Mouse (Mus musculus) liver, adult 2 months (tissue): ENCODE data around the gene Cdk12. TPM values are rescaled to one million over a fixed set of nuclear protein-coding genes. Genes with fewer than 3 reads are reported as not detected.

Experiments
- DNase-seq: peaks from one replicate; pipeline ENCODE4 v3.0.0-alpha.2; 2011; ENCODE audit warnings: low read depth, low spot score; ENCODE audit errors: extremely low read depth
- H3K27ac ChIP-seq: fragments of 200-500 bp; replicated peaks from 2 replicates; pipeline ENCODE4 v1.5.1; 2012; ENCODE audit warnings: low read depth, mild to moderate bottlenecking, control low read depth, inconsistent platforms, low read length; ENCODE audit not compliant: insufficient read depth
- H3K27me3 ChIP-seq: fragments of 200-500 bp; 2 replicates; pipeline ENCODE4 v1.6.1; 2012; ENCODE audit warnings: mild to moderate bottlenecking, moderate library complexity, low read length, inconsistent platforms; ENCODE audit not compliant: control insufficient read depth, insufficient read depth
- H3K36me3 ChIP-seq: fragments of 200-500 bp; 2 replicates; pipeline ENCODE4 v1.6.1; 2012; ENCODE audit warnings: low read length, inconsistent platforms; ENCODE audit not compliant: control insufficient read depth, insufficient read depth
- H3K4me1 ChIP-seq: fragments of 200-500 bp; 2 replicates; pipeline ENCODE4 v1.6.1; 2011; ENCODE audit warnings: low read length; ENCODE audit not compliant: control insufficient read depth, insufficient read depth
- H3K4me3 ChIP-seq: fragments of 200-500 bp; 2 replicates; pipeline ENCODE4 v1.5.1; 2011; ENCODE audit warnings: low read depth, mild to moderate bottlenecking, control low read depth, low read length, moderate library complexity; ENCODE audit not compliant: insufficient read depth
- H3K79me2 ChIP-seq: fragments of 200-500 bp; 2 replicates; pipeline ENCODE4 v1.6.1; 2012; ENCODE audit warnings: inconsistent platforms, mild to moderate bottlenecking, low read length, moderate library complexity; ENCODE audit not compliant: control insufficient read depth, insufficient read depth
- H3K9ac ChIP-seq: fragments of 200-500 bp; 2 replicates; pipeline ENCODE4 v1.6.1; 2012; ENCODE audit warnings: low read depth, mild to moderate bottlenecking, control low read depth, inconsistent platforms, low read length
- CTCF ChIP-seq: fragments of 200-500 bp; IDR thresholded peaks from 2 replicates; pipeline ENCODE4 v1.5.1; 2011; ENCODE audit warnings: low read depth, low read length, control low read depth
- POLR2A ChIP-seq: fragments of 200-500 bp; IDR thresholded peaks from 2 replicates; pipeline ENCODE4 v1.6.1; 2011; ENCODE audit warnings: low read length, control low read depth; ENCODE audit not compliant: insufficient read depth; ENCODE audit errors: extremely low read depth
- WGBS: fragments of 180-500 bp; shearing (Covaris S2); methylation state at CpG from one replicate; pipeline ENCODE4 v1.1.7; 2018; 5-methylcytosine and 5-hydroxymethylcytosine counted together
- polyA plus RNA-seq: library from polyadenylated mRNA; depleted of rRNA; stranded (reverse); fragments of >200 nt; gene quantifications from 2 replicates; pipeline ENCODE4 v1.2.3, GENCODE M21; 2012
- total RNA-seq: library from RNA; depleted of rRNA; stranded (reverse); fragments of >200 nt; gene quantifications from 2 replicates; pipeline ENCODE4 v1.2.3, GENCODE M21; 2014

Gene Cdk12
- total and polyA plus RNA-seq, 2 experiments: 7.9 to 19.5 TPM

DNA sequence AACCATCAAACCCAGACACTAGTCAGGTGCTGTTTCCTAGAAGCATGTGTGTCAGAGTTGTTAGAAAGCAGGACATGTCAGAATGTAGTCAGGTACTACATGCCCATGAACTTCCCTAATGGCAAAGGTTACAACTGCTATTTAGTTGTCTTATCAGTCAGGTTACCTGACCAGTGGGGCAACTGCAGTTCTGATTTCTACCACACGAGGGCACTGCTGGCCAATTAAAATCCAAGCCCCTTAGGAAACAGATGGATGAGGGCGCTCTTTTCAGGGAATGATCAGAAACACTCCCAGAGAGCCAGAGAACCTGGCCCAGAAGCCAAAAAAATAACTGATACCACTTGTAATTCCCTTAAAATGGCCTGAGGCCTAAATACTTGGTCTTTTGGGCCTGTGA lies 62.2 kb downstream of the Cdk12 start:
- 11% methylated on average over 2 of the region's 2 CpGs for WGBS
- Histone ChIP-seq H3K4me3 (no peak overlapping the region), H3K27ac (no peak overlapping the region), H3K9ac (no peak overlapping the region), H3K79me2 (no peaks in the 10 kb centered on the region), H3K27me3 (no peaks in the 10 kb centered on the region), H3K4me1 (no peaks in the 10 kb centered on the region), H3K36me3 (peaks cover 54% of the 10 kb centered on the region)
- TF ChIP-seq POLR2A (no peak), CTCF (peak; percentile 65)
- DNase-seq: peak; percentile 64

DNA sequence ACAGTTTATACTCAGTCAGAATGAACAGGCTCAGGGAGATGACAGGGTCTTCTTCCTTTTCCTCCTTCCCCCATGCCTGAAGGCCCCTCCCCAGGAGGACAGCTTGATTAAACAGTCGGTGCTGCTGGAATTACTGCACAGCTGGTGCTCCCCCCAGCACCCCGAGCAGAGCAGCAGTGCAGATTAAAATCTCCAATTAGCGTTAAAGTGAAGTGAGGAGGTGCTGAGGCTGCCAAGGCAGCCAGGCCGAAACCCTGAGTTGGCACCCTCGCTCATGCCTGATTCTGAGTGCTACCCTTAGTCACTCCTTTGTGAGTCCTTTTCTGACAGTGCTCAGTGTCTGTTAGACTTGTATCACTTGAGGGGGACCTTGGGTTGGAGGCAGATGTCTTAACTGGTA lies 63.0 kb downstream of the Cdk12 start:
- peaks cover 61% of the 10 kb centered on the region for H3K36me3 ChIP-seq
- no peaks in the 10 kb centered on the region for H3K4me1 ChIP-seq
- 84% methylated on average over 5 of the region's 5 CpGs for WGBS
- H3K27me3 ChIP-seq: no peaks in the 10 kb centered on the region
- no peaks in the 10 kb centered on the region for H3K79me2 ChIP-seq
- no peak overlapping the region for H3K9ac ChIP-seq
- no peak for DNase-seq
- H3K4me3 ChIP-seq: no peak overlapping the region
- no peak overlapping the region for H3K27ac ChIP-seq
- TF ChIP-seq CTCF: no peak
- TF ChIP-seq POLR2A: no peak

DNA sequence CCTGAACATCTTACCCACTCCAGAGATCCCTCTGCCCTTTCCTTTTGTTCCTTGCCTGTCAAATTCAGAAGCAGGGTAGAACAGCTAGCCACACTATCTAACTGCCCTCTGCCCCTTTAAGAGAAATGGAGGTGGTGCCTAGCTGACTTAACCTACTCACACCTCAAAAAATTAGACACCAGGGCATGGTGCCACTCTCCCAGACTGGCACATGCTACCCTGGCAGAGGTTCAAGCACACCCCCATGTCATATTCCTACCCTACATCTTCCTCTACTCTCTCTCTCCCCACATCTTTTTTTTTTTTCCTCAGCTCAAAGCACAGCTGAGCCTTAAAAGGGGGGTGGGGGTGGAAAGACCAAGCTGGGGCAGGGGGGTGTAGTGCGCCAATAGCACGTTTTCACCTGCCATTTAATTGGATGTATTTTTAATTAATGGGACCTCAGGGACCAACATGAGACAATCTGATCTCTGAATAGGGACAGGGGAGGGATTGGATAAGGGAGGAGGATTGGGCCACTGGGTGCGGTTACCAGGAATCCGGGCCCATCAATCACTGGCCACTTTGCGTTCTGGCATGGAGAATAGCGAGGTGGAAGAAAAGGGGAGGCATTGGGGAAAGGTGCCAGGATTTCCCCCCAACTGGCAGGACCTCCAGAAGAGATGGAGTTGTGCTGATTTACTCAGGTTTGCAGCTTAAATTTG lies 64.0 kb downstream of the Cdk12 start:
- TF ChIP-seq CTCF (no peak), POLR2A (no peak)
- Histone ChIP-seq H3K79me2 (no peaks in the 10 kb centered on the region), H3K9ac (no peak overlapping the region), H3K36me3 (peaks cover 63% of the 10 kb centered on the region), H3K4me3 (no peak overlapping the region), H3K27ac (no peak overlapping the region), H3K27me3 (no peaks in the 10 kb centered on the region), H3K4me1 (no peaks in the 10 kb centered on the region)
- WGBS: 95% methylated on average over 6 of the region's 6 CpGs
- DNase-seq: no peak

DNA sequence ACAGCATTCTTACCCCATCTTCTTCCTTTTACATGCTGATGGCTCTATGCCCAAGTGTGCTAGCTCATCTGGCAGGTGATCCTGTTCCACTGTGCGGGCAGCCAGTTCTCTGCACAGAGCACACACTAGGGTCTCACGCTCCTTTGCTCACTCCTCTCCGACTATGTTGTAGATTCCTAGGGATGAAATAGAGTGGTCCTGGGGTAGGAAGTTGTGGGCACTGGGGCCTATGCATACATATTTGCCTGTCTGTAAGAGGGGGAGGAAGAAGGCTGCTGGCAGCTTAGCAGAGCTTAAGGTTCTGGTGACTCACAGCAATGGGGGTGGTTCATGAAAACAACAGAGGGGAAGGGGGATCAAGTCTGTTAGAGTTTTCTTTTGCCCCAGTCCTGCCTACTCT lies 67.2 kb downstream of the Cdk12 start:
- TF ChIP-seq POLR2A: no peak
- TF ChIP-seq CTCF: no peak
- peaks cover 75% of the 10 kb centered on the region for H3K36me3 ChIP-seq

DNA sequence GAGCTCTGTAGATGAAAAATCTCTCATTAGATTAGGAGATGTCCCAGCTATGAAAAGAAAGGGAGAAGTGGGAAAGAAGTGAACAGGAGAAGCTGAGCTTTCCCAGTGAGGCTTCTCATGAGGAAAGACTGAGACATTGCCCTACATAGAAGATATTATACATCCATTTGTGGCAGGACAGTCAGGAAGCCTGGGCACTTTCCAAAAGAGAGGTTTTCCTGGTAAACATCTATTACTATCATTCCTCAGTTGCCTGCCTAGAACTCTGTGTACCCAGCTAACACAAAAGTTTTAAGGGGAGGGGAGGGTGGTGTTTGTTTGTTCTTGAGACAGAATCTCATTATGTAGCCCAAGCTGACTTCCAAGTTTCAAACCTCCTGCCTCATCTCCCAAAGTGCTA lies 67.6 kb downstream of the Cdk12 start:
- no peaks in the 10 kb centered on the region for H3K79me2 ChIP-seq
- no peak overlapping the region for H3K4me3 ChIP-seq
- H3K27me3 ChIP-seq: no peaks in the 10 kb centered on the region
- H3K27ac ChIP-seq: no peak overlapping the region
- H3K36me3 ChIP-seq: peaks cover 73% of the 10 kb centered on the region
- no peak for DNase-seq
- H3K4me1 ChIP-seq: no peaks in the 10 kb centered on the region
- H3K9ac ChIP-seq: no peak overlapping the region
- TF ChIP-seq POLR2A: no peak
- no peak for TF ChIP-seq CTCF

More for the DNA sequence above, 67.2 kb downstream of the Cdk12 start:
- no peaks in the 10 kb centered on the region for H3K79me2 ChIP-seq
- H3K27ac ChIP-seq: no peak overlapping the region
- no peaks in the 10 kb centered on the region for H3K27me3 ChIP-seq
- DNase-seq: no peak
- H3K4me3 ChIP-seq: no peak overlapping the region
- H3K9ac ChIP-seq: no peak overlapping the region
- H3K4me1 ChIP-seq: no peaks in the 10 kb centered on the region
- WGBS: 97% methylated on average over 3 of the region's 3 CpGs

DNA sequence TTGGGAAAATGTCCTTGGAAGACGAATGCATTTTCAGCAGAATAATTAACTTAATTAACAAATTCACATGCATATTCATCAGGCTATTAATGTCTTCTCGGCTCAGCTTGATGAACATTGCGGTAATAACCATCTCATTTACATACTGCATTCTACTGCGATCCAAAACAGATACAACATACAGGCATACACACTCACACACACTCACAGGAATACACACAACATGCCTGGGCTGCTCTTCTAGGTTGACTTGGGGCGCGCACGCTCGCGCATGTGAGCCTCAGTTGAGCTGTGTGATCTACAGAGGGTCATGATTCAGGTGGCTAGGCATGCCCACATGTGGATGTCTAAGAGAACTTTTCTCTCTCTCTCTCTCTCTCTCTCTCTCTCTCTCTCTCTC lies 80.9 kb downstream of the Cdk12 start:
- no peak for DNase-seq
- Histone ChIP-seq H3K9ac (no peak overlapping the region), H3K27ac (no peak overlapping the region), H3K27me3 (no peaks in the 10 kb centered on the region), H3K4me1 (peaks cover 5% of the 10 kb centered on the region), H3K4me3 (no peak overlapping the region), H3K79me2 (no peaks in the 10 kb centered on the region), H3K36me3 (peaks cover 3% of the 10 kb centered on the region; the same call in 1 of the 2 replicates)
- no peak for TF ChIP-seq POLR2A
- TF ChIP-seq CTCF: no peak
- WGBS: 68% methylated on average over 9 of the region's 9 CpGs
